Mouse (Mus musculus) C2C12 (cell line): ENCODE results near the gene Hist2h2be.
A peak's percentile ranks its signal among the peaks of the same experiment; 100 is the strongest.

ENCODE experiments used
- CEBPB ChIP-seq: IDR thresholded peaks from one replicate; pipeline ENCODE4 v1.6.1; 2011; ENCODE audit warnings: low read depth, mild to moderate bottlenecking, control low read depth, moderate library complexity
- CTCF ChIP-seq: IDR thresholded peaks from one replicate; pipeline ENCODE4 v1.5.1; 2011; ENCODE audit not compliant: control insufficient read depth, insufficient read depth, insufficient read length
- FOSL1 ChIP-seq: IDR thresholded peaks from one replicate; pipeline ENCODE4 v1.8.0; 2011; ENCODE audit warnings: mild to moderate bottlenecking, low read length; ENCODE audit not compliant: poor library complexity, insufficient read depth, severe bottlenecking
- MAX ChIP-seq: IDR thresholded peaks from one replicate; pipeline ENCODE4 v1.6.1; 2011; ENCODE audit warnings: mild to moderate bottlenecking, control low read depth
- MYOD1 ChIP-seq: IDR thresholded peaks from one replicate; pipeline ENCODE4 v1.6.1; 2011; ENCODE audit warnings: low read depth; ENCODE audit not compliant: control insufficient read depth, insufficient read length
- MYOG ChIP-seq: IDR thresholded peaks from one replicate; pipeline ENCODE4 v1.6.1; 2011; ENCODE audit not compliant: control insufficient read depth, insufficient read length; ENCODE audit errors: extremely low read depth
- USF1 ChIP-seq: IDR thresholded peaks from one replicate; pipeline ENCODE4 v1.6.1; 2011; ENCODE audit warnings: low read depth, mild to moderate bottlenecking, control low read depth, moderate library complexity

- TF ChIP-seq CTCF (no peak), MYOG (no peak), USF1 (no peak), CEBPB (no peak), MYOD1 (no peak), FOSL1 (no peak), MAX (peak; percentile 85)
Observed at GRCm38 (mm10) chr3:96197129-96197749, 23.7 kb upstream of the Hist2h2be start.
